Mouse (Mus musculus) MEL-GATA-1-ER (cell line): Measurements from ENCODE around the gene Reg1.
"Not testable (repeated sequence)": the region's sequence is repeated elsewhere in the genome, so short reads cannot be mapped to it uniquely, and the experiment has no call there.

ENCODE experiments used
- DNase-seq: peaks from one replicate; pipeline ENCODE4 v3.0.0-alpha.2; 2012; ENCODE audit warnings: low read depth; ENCODE audit errors: extremely low read depth

The Reg1 gene

DNA sequence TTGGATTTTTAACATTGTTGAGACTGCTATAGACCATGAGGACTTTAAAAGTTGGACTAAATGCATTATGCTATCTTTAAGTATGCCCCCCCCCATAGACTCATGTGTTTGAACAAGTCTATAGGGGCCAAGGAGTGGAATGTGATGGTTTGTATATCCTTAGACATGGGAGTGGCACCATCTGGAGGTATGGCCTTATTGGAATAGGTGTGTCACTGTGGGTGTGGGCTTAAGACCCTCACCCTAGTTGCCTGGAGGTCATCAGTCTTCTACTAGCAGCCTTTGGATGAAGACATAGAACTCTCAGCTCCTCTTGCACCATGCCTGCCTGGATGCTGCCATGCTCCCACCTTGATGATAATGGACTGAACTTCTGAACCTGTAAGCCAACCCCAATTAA is at the start of gene Reg1:
Gene Reg1 (plus strand): TSS at position 301 of the 400 bp plus-strand sequence.
- DNase-seq: not testable (repeated sequence)

DNA sequence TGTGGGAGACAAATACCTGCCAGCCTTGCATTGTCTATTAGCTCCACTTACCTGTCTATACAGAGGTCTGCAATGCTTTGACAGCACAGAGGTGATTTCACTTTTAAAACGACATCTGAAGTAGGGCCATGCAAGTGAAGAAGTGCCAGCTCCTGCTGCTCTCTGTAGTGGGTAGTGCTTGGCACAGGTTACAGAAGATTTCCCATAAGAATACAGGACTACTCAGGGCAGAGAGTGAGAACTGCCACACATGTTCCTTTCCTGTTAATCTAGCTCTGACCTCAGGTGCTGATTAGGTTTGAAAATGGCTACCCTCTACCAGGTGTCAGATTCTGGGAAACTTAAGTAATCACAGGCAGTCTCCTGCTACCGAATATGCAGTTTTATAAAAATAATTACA is 43.7 kb upstream of the Reg1 start, which contains the start of gene Reg3d:
Gene Reg3d (minus strand): TSS at position 101 of the 400 bp plus-strand sequence.
- DNase-seq: no peak

DNA sequence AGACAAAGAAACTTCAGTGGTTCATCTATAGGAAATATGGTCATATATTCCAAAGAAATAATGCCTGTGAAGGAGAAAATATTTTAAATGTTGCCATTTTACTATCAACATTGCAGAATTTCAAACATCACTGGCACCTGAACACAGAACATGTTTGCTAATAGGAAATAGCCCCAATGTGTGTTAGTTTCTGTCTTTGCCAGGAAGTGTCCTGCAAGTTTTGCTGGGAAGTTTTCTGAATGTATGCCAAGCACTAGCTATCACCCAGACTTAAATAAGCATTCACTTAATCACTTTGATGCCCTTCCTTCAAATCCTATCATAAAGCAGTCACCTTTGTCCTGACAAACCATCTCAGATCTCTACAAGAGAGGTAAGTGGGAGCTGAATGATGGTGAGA is 42.1 kb upstream of the Reg1 start, which contains the start of gene Reg3a:
Gene Reg3a (plus strand): TSS at position 301 of the 400 bp plus-strand sequence.
- no peak for DNase-seq

DNA sequence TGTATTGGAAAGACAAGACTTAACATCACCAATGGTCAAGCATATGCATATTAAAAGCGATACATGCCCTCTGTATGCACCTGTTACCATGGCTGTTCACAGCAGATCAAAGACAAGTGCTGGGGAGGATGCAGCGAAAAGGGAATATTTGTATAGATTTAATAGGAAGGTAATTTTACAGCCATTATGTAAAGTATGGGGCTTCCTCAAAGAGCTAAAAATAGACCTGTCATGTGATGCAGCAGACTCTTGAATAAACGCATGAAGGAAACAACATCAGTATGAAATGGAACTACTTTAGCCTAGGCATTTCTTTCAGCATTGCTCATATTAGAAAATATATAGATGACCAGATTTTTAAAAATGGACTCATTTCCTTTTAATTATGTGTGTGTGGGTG is 36.9 kb upstream of the Reg1 start:
- no peak for DNase-seq

DNA sequence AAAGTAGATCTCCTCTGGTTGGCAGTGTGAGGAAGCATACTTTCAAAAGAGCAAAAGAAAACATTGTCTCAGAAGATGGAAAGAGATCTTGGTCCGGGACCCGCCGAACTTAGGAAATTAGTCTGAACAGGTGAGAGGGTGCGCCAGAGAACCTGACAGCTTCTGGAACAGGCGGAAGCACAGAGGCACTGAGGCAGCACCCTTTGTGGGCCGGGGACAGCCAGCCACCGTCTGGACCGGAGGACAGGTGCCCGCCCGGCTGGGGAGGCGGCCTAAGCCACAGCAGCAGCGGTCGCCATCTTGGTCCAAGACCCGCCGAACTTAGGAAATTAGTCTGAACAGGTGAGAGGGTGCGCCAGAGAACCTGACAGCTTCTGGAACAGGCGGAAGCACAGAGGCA is 27.2 kb upstream of the Reg1 start, which contains the start of gene Reg2:
Gene Reg2 (plus strand): TSS at position 301 of the 400 bp plus-strand sequence.
- DNase-seq: not testable (repeated sequence)

DNA sequence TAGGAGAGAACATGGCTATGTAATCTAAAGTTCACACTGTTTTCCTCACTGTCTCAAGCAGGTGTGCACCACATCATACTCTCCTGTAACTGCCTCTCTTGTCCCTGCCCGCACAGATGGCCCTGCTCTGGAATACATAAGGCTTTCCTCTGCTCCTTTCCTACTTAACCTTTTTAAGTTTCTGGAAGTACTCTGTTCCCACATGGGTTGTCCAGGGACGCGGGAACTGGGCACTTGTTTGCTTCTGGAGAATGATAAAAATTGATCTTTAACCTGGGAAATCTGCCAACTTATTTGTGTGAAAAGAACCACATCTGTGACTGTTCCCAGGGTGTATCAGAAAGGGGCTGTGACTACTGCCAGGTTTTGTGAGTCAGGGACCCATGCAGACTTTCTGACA is 3.0 kb downstream of the Reg1 start:
- no peak for DNase-seq

DNA sequence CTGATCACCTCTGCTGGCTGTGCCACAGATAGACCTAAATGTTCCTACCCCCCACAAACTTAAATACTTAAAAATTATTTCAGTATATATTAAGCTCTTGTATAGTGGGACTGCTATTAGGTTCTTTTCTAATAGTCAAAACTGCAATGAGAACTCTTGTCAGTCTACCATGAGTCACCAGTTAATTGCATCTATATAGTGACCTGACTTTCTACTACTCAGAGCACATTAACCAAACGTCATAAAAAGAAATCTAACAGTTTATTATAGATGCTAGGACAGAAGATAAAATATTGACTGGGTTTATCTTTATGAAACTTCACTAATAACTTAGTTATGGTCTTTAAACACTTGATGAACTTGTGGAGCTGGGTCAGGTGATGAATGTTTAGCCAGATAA is 24.7 kb downstream of the Reg1 start:
- no peak for DNase-seq

DNA sequence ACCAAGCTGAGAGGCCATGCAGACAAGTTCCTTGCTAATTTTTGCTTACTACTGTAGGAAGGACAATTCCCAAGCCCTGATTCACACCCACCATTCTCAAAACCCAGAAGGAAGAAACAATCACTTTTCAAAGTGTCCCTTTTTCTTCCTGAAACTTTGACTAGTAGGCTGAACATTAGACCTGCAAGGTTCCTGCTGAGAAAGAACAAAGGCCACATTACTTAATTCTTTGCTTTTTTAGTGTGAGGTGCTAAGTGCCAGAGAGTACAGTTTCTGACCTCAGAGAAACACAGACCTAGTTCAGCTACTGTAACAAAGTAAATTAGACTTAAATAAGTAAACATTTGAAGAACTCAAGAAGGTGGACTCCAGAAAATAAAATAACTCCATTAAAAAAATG is 25.9 kb downstream of the Reg1 start:
- DNase-seq: no peak

DNA sequence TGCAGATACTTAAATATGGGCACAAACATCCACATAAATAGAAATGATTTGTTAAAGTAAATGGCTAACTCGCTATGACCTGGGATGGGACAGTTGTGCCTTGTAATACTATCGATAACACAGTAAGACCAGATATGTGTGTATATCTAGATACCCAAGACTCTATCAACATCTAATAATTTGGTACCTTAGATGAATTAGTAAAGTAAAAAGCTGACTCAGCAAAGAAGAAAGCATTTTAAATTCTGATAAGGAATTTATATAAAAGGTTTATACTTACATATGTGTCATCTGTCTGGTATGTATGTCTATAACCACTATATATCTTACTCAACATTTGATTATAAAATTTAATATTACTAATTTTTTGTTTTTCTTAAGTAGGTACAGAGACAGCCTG is 30.3 kb downstream of the Reg1 start:
- no peak for DNase-seq

DNA sequence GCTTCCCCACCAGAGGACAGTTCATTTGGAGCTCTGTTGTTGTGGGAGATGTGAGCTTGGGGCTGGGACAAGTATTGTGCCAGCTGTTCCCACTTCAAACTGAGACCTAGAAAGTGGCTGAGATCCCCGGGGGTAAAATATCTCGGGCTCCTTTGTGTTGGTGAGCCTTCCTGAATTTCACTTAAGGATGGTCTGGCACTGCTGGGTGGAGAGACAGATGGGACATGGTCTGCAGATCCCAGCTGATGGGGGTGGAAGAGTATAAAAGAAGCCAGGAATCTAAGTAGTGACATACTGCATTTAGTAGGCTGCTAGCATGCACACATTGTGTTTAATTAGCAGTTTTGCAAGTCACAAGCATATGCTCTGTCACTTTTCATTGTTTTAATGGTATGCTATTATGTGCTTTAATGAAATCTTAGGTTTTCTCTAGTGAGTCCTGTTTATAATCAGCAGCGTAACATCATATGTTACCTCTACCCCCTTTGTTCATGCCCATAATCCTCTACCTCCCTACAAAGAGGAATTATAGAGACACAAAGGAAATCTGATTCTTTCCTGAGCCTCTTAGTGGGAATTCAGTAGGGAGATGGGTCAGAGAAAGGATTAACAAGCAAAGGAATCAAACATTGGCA is 37.8 kb downstream of the Reg1 start:
- no peak for DNase-seq

DNA sequence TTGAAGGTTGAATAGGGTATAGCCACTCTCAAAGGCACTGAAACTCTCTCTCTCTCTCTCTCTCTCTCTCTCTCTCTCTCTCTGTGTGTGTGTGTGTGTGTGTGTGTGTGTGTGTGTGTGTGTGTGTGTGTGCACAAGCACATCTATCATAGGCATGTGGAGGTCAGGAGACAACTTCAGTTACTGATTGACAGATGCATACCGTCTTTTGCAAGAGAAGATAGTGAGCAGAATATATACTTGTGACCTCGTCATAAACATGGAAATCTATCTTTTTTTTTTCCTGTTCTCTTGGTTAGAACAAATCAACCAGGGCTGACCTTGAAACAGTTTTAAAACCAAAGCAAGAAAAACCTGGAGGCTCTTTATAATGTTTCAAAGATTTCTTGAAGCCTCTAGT is 39.8 kb downstream of the Reg1 start:
- no peak for DNase-seq

DNA sequence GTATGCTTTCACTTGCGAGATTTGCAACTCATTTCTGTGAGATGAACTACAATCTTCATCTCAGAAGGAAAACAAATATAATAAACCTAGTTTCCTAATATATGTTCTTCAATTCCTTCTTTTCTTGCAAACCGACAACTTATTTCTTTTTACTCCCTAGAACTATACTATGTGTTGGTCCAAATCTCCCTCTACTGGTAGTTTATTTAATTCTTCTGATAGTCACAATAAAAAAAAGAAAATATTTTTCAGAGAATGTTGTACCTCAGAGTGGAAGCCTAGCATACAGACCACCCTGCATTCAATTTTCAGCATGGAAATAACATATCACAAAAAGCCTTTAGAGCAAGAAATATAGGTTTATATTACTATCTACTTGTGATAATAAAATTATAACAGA is 40.8 kb downstream of the Reg1 start:
- DNase-seq: no peak

DNA sequence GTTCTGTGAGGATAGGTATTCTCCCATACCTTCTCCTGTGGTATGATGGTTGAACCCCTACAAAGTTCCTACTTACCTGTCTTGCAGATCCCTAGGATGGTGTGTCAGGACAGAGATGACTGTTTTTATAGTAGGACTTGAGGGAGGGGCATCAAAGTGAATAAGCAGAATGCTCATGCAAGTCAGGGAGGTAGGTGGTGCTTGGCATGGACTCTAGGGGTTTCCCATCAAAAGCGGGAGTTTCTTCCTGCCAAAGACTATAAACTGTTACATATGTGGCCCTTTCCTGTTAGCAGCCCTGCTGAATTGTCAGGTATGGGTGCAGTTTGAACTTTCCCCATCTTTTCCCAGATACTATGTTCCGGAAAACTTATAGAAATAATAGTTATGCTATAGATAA is 46.3 kb downstream of the Reg1 start, which contains the start of gene Reg3g:
Gene Reg3g (minus strand): TSS at position 101 of the 400 bp plus-strand sequence.
- DNase-seq: no peak

DNA sequence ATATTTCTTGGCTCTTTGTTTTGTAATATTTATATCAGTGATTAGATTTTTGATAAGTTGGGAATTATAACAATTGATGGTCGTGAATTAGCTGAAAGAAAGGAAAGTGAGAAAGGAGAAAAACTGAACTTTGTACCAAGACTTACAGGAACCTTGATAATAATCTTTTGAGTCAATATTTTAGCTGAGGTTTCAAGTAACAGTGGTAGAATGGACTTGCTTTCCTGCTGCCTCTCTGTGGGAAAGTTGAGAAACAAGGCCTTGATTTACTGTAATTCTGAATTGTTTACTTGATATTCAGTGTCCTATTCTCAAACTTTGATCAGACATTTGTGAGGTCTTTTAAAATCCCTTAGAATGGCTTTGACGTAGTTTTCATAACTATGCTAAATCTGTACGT is 46.8 kb downstream of the Reg1 start:
- no peak for DNase-seq
